Mouse (Mus musculus): ENCODE results near the gene Serpinf2. TPM values are rescaled to one million over a fixed set of nuclear protein-coding genes. Genes with fewer than 3 reads are reported as not detected.
"Not testable (repeated sequence)": the region's sequence is repeated elsewhere in the genome, so short reads cannot be mapped to it uniquely, and the experiment has no call there.

Gene Serpinf2
- polyA plus RNA-seq, 1 experiment from 2014 or later, result 20.4 TPM

DNA sequence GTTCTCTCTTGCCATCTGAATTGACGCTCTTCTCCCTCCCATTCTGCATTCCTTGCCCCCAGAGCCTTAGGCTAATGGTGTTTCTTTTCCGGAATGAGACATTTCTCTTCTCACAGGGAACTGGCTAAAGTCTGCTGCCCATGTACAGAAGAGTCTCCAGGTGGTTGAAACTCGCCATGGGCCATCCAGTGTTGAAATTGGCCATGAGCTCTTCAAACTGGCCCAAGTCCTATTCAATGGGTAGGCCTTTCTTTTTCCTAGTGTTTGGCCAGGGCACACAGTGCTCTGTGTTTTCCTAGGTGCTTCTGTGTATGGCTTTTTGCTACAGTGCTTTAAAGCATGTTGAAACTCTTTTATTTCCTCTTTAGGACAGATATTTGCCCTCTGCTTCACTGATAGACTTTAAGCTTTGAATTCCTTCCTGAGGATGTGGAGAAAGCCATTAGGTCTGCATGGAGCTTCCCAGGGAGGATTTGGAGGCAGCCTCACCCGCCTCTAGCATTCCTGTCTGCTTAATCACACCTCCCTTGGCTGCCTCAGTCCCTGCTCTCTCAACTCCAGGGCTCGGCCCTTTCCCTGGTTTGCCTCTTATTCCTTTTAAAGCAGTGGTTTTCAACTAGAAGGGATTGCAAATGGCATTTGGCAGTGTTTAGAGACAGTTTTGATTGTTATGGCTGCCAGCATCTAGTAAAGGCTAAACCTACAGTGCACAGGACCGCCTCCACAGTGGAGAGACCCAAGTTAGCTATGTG, 35.9 kb downstream of the Serpinf2 start:
- no peak overlapping the region for H3K4me3 ChIP-seq (replicated peaks)
- no peaks in the 10 kb centered on the region for H3K36me3 ChIP-seq
- no peak; the same call in 1 of the 2 replicates for ATAC-seq
- H3K9ac ChIP-seq, result no peak overlapping the region
- H3K9me3 ChIP-seq, result no peaks in the 10 kb centered on the region
- WGBS, result 68% methylated on average over 6 of the region's 6 CpGs
- H3K4me2 ChIP-seq (replicated peaks), result no peak overlapping the region
- H3K27ac ChIP-seq, result 0 out of 2 replicates have a peak overlapping the region, but pooled peaks have one; percentile 19
- H3K27me3 ChIP-seq (replicated peaks), result no peaks in the 10 kb centered on the region
- 0 out of 2 replicates have a peak, but pooled peaks cover 2% of the 10 kb centered on the region for H3K4me1 ChIP-seq (replicated peaks)

DNA sequence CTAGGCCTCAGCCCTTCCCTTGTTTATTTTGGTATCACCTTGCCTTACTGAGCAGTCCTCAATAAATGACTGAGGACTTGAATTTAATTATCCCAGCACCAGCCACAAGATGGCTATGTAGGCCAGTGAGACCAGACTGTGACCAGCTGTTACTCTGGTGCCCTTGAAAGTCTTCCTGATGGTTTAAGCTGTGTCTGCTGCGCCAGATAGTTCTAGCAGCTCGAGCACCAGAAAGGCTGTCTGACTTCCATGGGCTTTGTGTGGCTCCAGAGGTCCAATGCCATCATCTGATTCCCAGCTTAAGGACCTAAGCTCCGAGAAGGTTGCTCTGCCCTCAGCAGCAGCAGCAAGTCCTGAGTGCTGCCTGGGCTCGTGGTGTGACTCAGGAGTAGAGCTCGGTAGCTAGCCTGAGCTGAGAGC, 37.1 kb downstream of the Serpinf2 start:
- Histone ChIP-seq H3K27ac (no peak overlapping the region), H3K9me3 (no peaks in the 10 kb centered on the region), H3K9ac (no peak overlapping the region), H3K4me2 (replicated peaks) (no peak overlapping the region), H3K27me3 (replicated peaks) (no peaks in the 10 kb centered on the region), H3K36me3 (no peaks in the 10 kb centered on the region), H3K4me3 (replicated peaks) (no peak overlapping the region), H3K4me1 (replicated peaks) (0 out of 2 replicates have a peak, but pooled peaks cover 2% of the 10 kb centered on the region)
- ATAC-seq, result peak; percentile 83
- WGBS, result 49% methylated on average over 5 of the region's 5 CpGs

DNA sequence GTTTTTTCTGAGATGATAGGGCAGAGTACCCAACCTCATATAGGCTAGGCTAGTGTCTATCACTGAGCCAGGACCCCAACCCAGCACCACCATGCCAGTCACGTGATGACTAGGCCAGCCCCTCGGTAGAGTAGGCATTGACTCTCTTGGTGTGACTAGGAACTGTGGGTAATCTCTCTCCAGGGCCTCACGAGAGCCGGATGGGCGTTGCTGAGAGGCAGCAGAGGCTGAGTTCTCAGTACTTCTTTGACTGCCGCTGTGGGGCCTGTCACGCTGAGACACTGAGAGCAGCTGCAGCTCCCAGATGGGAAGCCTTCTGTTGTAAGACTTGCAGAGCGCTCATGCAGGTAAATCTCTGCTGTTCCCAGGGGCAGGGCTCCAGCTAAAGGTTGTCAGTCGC, 39.3 kb downstream of the Serpinf2 start:
- WGBS, result 72% methylated on average over 9 of the region's 9 CpGs
- Histone ChIP-seq H3K36me3 (no peaks in the 10 kb centered on the region), H3K4me2 (replicated peaks) (no peak overlapping the region), H3K4me1 (replicated peaks) (0 out of 2 replicates have a peak, but pooled peaks cover 2% of the 10 kb centered on the region), H3K27me3 (replicated peaks) (no peaks in the 10 kb centered on the region), H3K4me3 (replicated peaks) (no peak overlapping the region), H3K9me3 (no peaks in the 10 kb centered on the region), H3K27ac (no peak overlapping the region), H3K9ac (no peak overlapping the region)
- no peak for ATAC-seq

DNA sequence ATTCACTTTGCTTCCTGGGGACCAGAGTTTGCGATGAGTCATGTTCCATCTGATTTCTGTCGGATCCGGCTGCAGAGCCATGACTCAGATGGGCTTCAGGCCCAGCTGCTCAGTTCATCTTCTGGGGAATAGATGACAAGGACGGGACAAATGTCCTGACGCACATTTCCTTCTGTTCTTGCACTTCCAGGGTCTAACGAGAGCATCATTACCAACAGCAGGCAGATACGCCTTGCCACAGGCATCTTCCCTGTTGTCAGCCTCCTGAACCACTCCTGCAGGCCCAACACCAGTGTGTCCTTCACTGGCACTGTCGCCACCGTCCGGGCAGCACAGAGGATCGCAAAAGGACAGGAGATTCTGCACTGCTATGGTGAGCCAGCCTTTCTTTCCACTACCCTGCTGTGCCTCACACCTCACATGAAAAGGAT, 40.0 kb downstream of the Serpinf2 start:
- no peaks in the 10 kb centered on the region for H3K9me3 ChIP-seq
- 0 out of 2 replicates have a peak, but pooled peaks cover 2% of the 10 kb centered on the region for H3K4me1 ChIP-seq (replicated peaks)
- H3K27ac ChIP-seq, result no peak overlapping the region
- 85% methylated on average over 11 of the region's 11 CpGs for WGBS
- H3K9ac ChIP-seq, result no peak overlapping the region
- H3K4me2 ChIP-seq (replicated peaks), result no peak overlapping the region
- H3K4me3 ChIP-seq (replicated peaks), result no peak overlapping the region
- no peaks in the 10 kb centered on the region for H3K36me3 ChIP-seq
- H3K27me3 ChIP-seq (replicated peaks), result no peaks in the 10 kb centered on the region
- ATAC-seq, result no peak

DNA sequence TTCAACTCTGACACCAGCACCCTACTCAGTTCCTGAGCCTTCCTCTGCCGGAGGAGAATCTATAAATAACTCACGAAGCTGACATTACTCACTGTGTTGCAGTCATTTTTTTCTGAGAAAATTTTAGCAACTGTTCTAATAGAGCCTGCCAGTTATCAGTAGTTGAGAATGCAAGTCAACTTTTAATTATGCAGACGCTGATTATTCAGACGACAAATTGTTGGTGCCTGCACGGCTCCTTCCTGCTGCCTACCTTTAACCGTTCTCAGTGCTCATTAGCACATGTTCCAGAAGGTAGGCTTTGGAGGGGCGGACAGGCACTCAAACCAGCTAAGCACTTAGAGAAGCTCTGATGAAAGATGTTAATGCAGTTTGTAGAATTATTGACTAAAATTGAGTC, 41.9 kb downstream of the Serpinf2 start:
- no peak for ATAC-seq
- Histone ChIP-seq H3K9ac (no peak overlapping the region), H3K9me3 (no peaks in the 10 kb centered on the region), H3K27ac (no peak overlapping the region), H3K4me1 (replicated peaks) (0 out of 2 replicates have a peak, but pooled peaks cover 2% of the 10 kb centered on the region), H3K4me3 (replicated peaks) (no peak overlapping the region), H3K27me3 (replicated peaks) (no peaks in the 10 kb centered on the region), H3K36me3 (no peaks in the 10 kb centered on the region), H3K4me2 (replicated peaks) (no peak overlapping the region)
- 76% methylated on average over 7 of the region's 7 CpGs for WGBS

DNA sequence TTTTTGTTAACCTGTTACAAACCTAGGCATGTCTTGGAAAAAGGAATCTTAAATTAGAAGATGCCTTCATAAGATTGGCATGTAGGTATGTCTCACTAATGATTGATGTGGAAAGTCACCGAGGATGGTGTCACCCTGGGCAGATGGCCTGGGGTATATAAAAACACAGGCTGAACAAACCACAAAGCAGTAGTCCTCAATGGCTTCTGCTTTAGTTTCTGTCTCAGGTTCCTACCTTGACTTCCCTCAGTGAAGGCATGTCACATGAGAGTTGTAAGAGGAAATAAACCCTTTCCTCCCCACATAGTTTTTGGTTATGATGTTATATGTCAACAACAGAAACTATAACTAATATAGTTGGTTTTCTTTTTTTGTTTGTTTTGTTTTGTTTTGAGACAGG, 43.8 kb downstream of the Serpinf2 start:
- Histone ChIP-seq H3K9me3 (no peaks in the 10 kb centered on the region), H3K27ac (no peak overlapping the region), H3K4me2 (replicated peaks) (no peak overlapping the region), H3K9ac (no peak overlapping the region), H3K27me3 (replicated peaks) (no peaks in the 10 kb centered on the region), H3K4me3 (replicated peaks) (no peak overlapping the region), H3K4me1 (replicated peaks) (no peaks in the 10 kb centered on the region), H3K36me3 (no peaks in the 10 kb centered on the region)
- no peak for ATAC-seq
- WGBS, result 73% methylated on average over 1 of the region's 1 CpGs

DNA sequence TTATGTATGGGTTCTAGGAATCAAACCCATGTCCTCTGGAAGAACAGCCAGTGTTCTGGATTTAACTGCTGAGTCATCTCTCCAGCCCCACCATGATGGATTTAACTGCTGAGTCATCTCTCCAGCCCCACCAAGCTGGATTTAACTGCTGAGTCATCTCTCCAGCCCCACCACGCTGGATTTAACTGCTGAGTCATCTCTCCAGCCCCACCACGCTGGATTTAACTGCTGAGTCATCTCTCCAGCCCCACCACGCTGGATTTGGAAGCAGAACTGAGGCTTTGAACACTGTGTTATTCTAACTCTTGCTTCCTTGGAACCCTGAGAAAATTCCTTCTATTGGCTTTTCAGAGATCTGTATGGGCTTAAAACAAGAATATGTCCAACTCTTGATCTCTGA, 55.9 kb downstream of the Serpinf2 start:
- H3K4me1 ChIP-seq (replicated peaks); H3K27me3 ChIP-seq (replicated peaks); H3K4me3 ChIP-seq (replicated peaks); H3K27ac ChIP-seq; ATAC-seq; H3K9me3 ChIP-seq; H3K9ac ChIP-seq; H3K36me3 ChIP-seq; H3K4me2 ChIP-seq (replicated peaks): not testable (repeated sequence)
- WGBS, result 45% methylated on average over 3 of the region's 3 CpGs

MicroRNAs encoded within 50 kb of the gene (microRNA counts, 519-probe panel; counts per million panel counts)
- microRNA mmu-miR-22, result 3,747 counts per million, percentile 91 among the panel's probes with 10 or more counts

Other genes starting within 250 kb of the Serpinf2 start
- gene Dph1, start 248.3 kb downstream of the Serpinf2 start, polyA plus RNA-seq (2015; fragmentation: Nextera tagmentation; extraction: Ambion mirVana), result 23.4 and 23.8 TPM in 2 replicates
- 1.7 and 1.8 TPM in 2 replicates for gene Rtn4rl1, start 245.8 kb downstream of the Serpinf2 start, polyA plus RNA-seq (2015; fragmentation: Nextera tagmentation; extraction: Ambion mirVana)
- gene Rpa1, start 91.3 kb downstream of the Serpinf2 start, polyA plus RNA-seq (2015; fragmentation: Nextera tagmentation; extraction: Ambion mirVana), result 86.2 and 100 TPM in 2 replicates
- 9.2 and 9.3 TPM in 2 replicates for gene Smyd4, start 91.2 kb downstream of the Serpinf2 start, polyA plus RNA-seq (2015; fragmentation: Nextera tagmentation; extraction: Ambion mirVana)
- gene Serpinf1, start 16.9 kb downstream of the Serpinf2 start, polyA plus RNA-seq (2015; fragmentation: Nextera tagmentation; extraction: Ambion mirVana), result 41.1 and 48.0 TPM in 2 replicates
- gene Wdr81, start 15.1 kb upstream of the Serpinf2 start, polyA plus RNA-seq (2015; fragmentation: Nextera tagmentation; extraction: Ambion mirVana), result 6.1 and 7.0 TPM in 2 replicates
- 17.7 and 20.3 TPM in 2 replicates for gene Tlcd2, start 22.1 kb upstream of the Serpinf2 start, polyA plus RNA-seq (2015; fragmentation: Nextera tagmentation; extraction: Ambion mirVana)
- gene Prpf8, start 47.2 kb upstream of the Serpinf2 start, polyA plus RNA-seq (2015; fragmentation: Nextera tagmentation; extraction: Ambion mirVana), result 47.5 and 48.2 TPM in 2 replicates
- gene Rilp, start 70.5 kb upstream of the Serpinf2 start, polyA plus RNA-seq (2015; fragmentation: Nextera tagmentation; extraction: Ambion mirVana), result 1.6 and 2.3 TPM in 2 replicates
- 5.7 TPM in 2 replicates for gene Scarf1, start 73.9 kb upstream of the Serpinf2 start, polyA plus RNA-seq (2015; fragmentation: Nextera tagmentation; extraction: Ambion mirVana)
- gene Slc43a2, start 92.1 kb upstream of the Serpinf2 start, polyA plus RNA-seq (2015; fragmentation: Nextera tagmentation; extraction: Ambion mirVana), result 11.7 and 12.9 TPM in 2 replicates
- gene Pitpna, start 148.5 kb upstream of the Serpinf2 start, polyA plus RNA-seq (2015; fragmentation: Nextera tagmentation; extraction: Ambion mirVana), result 92.3 and 102 TPM in 2 replicates
- gene Inpp5k, start 191.4 kb upstream of the Serpinf2 start, polyA plus RNA-seq (2015; fragmentation: Nextera tagmentation; extraction: Ambion mirVana), result 17.6 and 19.4 TPM in 2 replicates
- gene Myo1c, start 210.9 kb upstream of the Serpinf2 start, polyA plus RNA-seq (2015; fragmentation: Nextera tagmentation; extraction: Ambion mirVana), result 48.6 and 50.0 TPM in 2 replicates
- gene Crk, start 239.7 kb upstream of the Serpinf2 start, polyA plus RNA-seq (2015; fragmentation: Nextera tagmentation; extraction: Ambion mirVana), result 105 and 109 TPM in 2 replicates